Mouse (Mus musculus) retina, embryonic 14.5 days (tissue): ENCODE results near the gene Fhit.
"Not testable (repeated sequence)": the region's sequence is repeated elsewhere in the genome, so short reads cannot be mapped to it uniquely, and the experiment has no call there.

Source experiments
- DNase-seq: peaks from one replicate; pipeline ENCODE4 v3.0.0-alpha.2; 2015; ENCODE audit warnings: low spot score

The Fhit gene

DNA sequence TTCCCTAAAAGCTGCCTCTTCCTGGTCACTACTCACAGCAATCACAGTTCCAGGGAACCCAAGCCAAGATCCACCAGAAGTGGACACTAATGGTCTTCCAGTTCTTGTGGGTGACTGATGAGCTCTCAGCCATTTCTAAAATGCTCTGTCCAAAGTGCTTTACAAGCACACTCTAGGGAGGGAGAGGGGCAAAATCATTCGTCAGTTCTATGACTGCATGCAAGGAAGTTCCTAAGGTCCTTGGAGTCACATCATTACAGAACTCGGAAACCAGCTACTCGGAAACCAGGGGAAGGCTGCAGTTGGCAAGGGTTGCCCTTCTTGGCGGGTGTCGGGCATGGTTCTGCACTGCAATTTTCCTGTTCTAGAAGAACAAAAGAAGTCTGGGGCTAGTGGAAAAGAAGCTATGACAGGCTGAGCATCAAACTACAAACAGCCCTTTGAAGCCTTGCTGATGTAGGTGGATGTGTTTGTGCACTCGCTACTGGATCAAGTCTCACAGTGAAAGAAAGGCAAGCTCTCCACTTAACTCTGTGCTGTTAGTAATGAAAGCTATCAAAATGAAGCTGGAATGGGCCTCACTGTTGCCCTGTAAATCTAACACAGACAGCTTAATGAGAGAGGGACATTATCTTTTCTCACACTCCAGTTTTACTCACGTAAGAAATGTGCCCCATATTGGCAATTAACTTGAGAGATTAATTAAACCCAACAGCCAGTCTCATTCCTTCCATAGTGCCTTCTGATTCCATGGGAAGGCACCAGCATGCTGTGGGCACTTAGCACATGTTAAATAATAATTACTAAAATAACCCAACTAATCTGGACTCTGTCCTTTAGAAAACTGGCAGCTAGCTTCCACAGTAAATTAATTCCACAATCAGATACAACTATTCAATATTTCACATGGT, 243.7 kb downstream of the Fhit start:
- DNase-seq: peak; percentile 5

DNA sequence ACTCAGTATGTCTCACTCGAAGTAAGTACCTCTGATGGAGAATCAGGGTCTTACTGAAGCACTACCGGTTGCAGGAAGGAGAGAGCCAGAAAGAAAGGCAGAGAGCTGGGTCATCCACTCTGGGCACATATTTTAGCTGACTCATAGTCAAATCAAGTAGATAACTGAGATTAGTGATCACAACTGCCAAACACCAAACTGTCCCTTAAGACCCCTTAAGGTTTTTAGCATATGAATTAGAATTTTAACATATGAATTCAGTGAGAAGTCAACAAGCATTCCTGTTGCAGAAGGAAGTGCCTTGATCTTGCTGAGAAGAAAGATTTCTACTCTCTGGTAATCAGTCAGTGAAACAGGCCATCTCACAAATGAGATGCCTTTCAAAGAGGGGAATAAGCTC, 253.8 kb downstream of the Fhit start:
- no peak for DNase-seq

DNA sequence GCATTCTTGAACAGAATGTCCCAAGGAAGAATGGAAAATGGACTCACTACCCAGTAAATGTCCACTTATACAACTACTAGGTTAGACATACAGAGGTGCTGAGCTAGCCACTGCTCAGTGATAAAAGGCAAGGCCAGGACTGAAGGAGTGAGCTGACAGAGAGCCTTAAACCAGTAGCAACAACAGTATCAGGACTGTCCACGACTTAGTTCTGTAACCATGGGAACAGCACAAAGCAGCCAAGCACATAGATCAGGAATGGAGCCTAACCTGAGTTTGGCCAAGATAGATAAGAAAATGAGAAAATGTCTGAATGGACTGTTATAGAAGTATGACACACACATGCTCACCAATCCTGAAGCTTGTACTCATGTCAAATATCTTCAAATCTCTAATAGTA, 279.1 kb downstream of the Fhit start:
- DNase-seq: no peak

DNA sequence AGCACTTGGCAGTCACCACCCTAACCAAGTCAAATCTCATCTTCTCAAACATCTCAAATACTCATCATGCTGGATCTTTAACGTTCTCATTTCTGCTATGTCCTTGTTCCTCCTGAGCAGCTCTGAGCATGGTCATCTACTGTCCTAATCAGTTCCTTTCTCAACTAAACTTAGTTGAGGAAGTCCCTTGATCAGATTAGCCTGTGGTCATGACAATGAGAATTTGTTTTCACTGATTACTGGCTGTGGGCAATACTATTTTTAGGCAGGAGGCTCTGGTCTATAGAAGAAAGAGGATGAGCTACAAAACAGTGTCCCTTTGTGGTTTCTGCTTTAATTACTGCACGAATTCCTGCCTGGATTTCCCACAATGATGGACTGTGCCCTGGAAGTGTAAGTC, 281.1 kb downstream of the Fhit start:
- no peak for DNase-seq

DNA sequence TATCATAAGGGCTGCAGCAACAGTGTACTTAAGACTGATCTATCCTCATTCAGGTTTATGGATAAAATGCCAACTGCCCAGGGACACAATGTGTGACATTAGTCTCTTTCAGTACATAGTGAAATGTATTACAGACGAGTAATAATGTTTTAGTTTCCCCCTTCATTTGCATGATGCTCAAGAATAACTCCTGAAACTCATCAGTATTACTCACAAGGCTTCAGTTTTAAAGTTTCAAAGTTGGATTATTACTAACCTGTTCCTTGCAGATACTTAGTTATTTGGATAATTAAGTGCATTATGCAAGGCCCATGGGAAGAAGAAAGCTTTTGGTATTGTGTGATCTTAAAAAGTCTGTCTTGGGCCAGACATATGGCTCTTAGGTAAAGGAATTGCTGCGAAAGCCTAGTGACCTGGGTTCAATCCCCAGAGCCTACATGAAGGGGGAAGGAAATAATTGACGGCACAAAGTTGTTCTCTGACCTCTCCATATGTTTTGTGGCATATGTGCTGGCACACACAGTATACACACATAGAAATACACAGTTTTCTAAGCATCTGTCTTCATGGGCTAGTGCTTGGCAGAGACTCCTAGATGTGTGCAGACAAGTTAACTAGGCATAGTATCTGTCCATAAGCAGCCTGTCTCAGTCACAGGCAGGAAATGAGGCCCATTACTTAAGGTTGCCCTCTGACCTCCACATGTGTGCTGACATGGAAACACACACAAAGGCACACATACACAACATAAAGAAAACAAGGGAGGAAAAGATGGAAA, 287.1 kb downstream of the Fhit start:
- DNase-seq: no peak

DNA sequence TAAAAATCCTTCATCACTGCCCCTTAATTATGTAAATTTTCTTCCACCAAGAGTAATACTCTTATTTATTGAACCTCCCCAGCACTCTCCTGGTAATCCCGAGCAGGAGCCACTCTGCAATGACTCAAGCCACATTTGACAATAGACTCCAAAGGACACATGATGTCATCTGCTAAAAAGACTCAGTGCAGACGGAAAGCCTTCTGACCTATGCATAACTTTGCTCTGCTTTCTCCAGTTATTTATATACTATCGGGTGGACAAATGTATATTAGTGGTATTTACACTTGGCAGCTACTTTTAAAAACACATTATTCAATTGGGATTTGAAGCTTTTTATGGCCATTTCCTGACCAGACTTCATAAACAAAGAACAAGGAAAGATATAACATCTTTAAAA, 304.2 kb downstream of the Fhit start:
- DNase-seq: no peak

DNA sequence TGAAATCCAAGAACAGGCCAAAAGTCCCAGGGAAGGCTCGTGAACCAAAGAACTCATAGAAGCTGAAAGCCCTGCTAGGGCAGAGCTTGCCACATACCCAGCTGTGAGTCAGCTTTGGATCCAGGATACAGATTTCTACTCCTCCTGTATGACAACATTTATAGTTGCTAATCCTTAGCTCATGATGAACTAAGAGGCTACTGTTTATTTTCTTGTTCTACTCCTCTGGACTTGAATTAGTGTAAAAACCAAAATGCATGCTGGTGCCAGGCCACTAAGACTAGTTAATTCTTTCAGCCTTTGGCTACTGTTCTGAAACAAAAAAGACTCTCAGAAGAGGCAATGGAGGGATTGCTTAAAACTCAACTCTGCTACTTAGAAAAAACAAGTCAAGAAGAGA, 309.9 kb downstream of the Fhit start:
- DNase-seq: no peak

DNA sequence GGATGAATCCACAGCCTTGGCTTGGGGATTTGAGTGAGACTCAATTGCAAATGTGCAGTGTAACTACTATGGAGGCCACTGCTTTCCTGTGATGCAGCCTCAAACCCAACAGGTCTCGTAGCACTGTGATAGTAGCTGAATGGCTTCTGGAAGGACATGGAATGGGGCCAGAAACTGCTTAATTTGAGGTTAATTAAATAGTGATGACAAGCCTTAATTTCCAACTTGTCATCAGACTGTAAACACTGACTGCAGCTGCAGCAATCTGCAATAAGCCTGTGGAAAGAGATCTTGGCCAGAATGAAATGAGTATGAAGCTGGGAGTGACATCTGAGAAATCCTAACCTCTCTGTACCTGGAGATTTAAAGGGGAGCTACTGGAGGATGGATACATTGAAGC, 325.8 kb downstream of the Fhit start:
- no peak for DNase-seq

DNA sequence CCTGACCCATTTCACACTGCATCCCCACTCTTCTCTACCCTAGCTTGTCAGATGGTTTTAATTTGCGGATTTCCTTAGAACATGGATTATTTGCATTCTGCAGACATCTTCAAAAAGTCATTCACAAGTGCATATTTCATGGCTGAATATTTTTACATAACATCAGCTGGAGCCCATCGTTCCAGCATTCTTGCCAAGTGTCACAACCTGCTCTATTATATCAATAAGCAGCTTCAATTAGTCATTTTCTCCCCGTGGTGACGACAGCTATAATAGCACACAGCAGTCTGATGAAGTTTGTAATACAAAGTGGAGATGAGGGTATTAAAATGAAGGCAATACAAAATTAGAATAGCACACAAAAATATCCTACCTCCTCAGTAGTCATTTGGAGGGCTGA, 337.0 kb downstream of the Fhit start:
- no peak for DNase-seq

DNA sequence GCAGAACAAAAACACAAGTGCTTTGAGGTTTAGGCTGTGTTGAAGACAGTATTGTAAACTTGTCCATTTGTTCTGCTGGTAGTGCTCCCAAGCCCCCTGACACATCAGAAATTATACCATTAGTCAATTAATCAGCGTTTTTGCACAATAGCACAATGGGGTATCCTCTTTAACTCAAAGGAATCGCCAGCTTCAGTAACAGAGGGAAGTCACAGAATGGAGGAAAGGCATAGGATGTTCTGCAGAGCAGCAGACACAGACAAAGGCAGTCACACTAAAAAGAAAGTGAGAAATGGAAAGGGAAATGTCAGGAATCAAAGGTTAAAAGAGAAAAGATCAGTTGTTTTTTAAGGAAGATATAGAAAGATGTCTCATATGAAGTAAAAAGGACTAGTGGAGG, 348.3 kb downstream of the Fhit start:
- DNase-seq: peak; percentile 21

DNA sequence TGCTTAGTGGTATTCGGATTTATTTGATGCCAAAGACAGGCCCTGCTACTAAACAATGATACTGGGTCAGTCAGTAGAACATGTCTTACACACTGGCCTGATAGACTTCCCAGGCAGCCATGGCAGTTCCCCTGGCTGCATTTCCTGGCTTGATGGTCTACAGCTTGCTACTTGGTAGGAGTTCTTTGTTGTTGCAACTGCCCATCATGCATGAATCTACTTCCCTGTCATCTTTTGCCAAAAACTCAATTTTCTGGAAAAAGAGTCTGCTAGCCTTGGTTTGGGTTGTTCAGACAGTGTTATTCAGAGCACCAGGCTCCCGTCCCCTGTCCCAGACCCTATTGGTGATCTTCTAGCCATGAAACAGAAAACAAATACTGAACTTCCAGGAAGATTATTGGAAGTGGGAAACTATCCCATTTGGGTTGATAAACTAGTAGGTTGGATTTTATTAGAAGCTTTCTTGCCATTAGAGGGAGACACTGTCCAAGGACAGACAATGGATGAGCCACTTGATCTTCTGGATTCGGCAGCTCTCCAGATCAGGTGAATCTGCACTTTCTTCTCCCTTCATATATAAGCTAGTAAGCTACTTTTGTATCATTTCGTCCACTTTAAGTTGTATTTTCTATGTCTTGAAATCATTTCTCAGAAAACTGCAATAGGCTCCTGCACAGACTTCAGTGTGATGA, 363.2 kb downstream of the Fhit start:
- DNase-seq: no peak

DNA sequence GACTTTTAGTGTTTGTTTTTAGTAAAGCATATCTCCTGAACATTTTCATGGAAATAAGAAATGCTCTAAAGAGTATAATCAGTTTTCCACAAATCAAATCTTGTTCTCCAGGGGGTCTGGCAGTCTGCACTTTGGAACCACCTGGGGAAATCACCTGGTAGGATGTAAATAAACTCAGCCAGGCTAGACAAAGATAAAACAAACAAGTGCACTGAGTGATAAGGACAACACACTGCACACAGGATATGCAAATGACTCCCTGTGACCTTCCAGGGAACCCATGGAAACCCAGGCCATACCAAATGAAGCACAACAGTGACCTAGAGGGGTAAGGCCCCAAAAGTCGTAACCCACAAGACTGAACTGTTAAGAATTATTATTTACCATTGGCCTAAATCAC, 364.2 kb downstream of the Fhit start:
- DNase-seq: no peak

DNA sequence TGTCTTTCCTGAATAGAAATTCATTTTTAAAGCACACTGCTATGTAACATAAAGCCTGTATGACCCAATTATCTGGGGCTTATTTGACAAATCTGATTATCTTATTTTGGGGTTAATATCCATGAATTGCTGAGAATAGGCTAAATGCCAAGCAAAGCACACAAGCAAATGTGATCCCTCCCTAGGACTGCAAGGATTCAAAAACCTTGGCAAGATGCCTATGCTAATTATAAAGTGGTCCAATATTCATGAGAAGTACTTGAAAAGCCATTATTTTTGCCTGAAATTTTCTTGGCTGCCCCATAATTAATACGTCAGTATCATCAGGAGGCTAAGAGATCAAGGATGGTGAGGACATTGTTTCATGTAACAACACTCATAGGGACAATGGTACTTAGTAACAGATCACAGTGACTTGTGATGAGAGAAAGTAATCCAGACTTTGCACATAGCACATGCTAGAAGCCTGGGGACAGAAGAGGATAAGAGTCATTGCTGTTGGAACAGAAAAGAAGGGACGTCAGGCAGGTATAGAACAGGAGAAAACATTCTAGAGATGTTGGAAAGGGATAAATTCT, 366.2 kb downstream of the Fhit start:
- DNase-seq: no peak

DNA sequence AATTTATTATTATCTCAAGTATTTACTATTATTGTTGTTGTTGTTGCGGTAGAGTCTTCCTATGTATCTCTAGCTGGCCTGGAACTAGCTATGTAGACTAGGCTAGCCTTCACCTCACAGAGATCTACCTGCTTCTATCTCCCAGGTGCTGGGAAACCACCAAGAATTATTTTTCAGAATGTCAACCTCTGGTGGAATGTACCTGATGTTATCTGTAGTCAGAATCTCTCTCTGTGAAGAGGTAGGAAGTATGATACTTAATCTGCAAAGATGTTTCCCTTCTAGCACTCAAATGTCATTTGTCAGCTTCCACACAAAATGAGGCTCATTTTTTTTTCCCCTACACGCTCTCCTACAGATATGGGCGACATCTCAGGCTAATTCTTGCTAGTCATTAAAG, 377.9 kb downstream of the Fhit start:
- DNase-seq: no peak

DNA sequence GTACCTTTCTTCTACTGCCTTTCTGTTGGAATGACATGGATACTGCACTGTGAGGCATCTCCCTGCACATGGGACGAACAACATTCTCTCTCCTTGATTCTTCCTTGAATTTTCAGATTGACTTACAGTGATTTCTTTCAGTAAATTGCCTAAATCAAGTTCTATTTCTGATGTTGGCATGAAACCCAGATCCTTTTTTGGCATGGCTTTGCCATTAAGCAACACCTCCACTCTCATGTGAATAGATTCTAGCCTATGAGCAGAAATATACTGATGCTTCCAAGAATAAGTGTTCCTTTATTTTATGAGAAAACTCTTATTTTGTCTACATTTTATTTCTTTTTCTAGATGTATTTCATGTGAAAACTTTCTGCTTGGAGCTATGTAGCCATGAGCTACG, 383.1 kb downstream of the Fhit start:
- DNase-seq: no peak

DNA sequence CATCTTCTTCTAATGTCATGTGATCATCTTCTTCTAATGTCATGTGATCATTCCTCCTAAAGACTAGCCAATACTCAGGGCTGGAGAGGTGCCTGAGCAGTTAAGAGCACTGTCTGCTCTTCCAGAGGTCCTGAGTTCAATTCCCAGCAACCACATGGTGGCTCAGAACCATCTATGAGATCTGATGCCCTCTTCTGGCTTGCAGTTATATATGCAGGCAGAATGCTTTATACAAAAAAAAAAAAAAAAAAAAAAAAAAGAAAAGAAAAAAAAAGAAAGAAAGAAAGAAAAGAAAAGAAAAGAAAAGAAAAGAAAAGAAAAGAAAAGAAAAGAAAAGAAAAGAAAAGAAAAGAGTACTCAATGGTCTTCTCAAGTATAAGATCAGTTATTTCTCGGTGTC, 407.0 kb downstream of the Fhit start:
- DNase-seq: not testable (repeated sequence)

DNA sequence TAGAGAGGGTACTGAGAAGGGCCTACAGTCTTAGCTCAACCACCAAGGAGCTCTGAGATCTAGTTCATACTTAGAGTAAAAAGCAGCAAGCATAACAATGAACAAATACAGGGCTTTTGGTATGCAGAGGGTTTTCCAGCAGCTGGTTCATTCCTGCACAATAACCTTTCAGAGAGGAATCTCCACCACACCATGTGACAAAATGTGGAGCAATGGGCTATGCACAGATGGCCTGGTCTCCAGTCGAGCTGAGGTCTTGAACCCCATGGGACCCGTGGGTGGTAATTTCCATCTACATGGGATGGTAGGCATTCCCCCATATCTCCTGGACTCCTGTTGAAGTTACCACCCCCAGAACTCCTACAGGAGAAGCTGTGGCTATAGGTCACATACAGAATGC, 423.8 kb downstream of the Fhit start:
- no peak for DNase-seq

DNA sequence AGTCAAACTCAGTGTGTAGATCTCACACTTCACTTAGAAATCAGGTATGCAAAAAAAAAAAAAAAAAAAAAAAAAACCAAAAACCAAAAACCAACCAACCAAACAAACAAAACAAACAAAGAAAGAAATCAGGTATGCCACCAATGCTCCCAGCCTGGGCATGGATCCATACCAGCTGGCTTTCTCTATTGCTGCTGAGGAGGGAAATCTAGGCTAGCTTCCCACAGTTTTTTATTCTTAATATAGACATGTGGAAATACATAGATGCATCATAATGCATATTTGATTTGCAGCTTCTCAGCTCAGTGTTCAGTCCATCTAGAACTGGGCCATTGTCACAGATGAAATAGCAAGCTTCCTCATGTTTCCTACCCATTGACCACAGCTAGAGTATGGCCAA, 439.3 kb downstream of the Fhit start:
- no peak for DNase-seq

DNA sequence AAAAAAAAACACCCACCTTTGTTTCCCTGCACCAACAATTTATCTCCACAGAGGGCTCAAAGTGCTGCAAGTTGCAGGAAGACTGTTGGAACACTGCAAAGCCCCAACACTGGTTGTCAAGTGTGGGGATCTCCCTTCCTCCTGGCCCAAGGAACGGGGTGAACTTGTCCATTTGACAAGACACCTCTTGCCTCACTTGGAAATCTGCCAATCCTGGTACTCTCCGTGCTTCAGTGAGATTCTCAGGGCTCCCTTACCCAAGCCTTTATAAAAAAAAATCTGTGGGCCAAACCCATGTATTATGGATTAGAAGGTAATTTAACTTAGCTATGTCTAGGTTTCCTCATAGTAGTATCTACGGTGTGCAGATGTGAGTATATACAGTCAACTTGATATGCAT, 448.9 kb downstream of the Fhit start:
- no peak for DNase-seq

DNA sequence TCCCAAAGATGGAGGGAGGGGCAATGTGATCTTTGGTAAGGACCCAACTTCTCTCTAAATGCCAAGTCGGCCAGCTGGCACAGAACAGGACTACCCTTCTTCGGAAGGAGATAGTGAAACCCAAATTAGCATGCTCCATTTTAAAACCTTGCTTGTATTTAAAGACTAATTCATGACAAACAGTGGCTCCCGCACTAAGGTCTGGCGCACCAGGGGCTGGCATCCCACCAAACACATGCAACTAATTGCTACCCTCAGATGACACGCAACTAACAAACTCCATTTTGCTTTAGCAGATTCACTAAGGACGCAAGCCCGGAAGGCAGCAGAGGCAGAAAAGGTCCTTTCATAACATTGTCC, 449.3 kb downstream of the Fhit start:
- DNase-seq: no peak

DNA sequence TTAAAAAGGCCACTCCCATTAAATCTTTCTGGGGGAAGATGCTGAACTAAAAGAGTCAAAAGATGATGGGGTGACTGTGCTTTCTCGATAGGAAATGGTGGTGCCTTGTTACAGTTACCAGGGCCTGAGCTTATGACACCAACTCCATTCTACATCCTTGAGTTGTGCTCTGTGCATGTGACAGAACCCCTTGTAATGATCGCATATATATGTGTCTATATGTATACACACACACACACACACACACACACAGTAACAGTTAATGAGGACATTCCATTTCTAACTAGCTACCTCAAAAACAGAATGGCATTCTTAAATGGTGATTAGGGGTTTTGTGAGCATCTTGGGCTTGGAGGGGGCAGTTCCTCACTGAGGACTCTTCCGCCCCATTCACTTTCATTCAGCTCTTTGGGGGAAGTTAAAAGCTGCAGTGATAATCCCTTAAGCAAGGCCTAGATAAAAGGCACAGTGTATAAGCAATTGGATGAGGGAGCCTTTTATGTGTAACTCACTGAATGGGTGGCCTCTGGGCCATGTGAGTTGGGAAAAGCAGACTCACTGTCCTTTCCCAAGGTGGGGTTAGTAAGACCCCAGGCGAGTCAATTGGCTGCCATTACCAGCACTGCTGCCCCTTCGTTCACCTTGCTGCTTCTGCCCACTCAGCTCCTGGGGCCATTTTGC, 449.9 kb downstream of the Fhit start:
- DNase-seq: no peak

DNA sequence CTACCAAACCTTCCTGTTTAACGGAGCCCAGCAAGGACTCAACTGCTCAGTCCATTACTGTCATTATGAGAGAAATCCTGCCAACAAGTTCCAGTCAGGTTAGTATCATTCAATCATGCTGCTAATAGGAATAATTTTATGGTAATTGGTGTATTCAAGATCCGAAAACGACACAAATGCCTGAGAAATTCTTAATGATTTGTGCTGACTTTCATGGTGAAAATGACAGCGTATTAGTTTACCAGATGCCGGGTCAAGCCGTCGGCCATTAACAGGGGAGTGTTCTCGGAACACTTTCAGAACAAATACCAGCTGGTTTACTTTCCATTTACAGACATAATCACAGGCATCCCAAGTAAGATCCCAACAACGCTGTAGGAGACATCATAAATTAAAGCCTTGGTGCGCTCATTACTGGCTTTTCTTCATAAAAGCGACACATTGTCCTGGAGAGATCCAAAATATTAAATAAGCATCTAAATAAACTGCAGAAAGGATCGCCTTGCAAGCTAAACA, 451.0 kb downstream of the Fhit start:
- no peak for DNase-seq
